Mouse (Mus musculus) heart, postnatal 0 days (tissue): ENCODE data around the gene 1600012H06Rik. TPM values are rescaled to one million over a fixed set of nuclear protein-coding genes. Genes with fewer than 3 reads are reported as not detected.
A peak's percentile ranks its signal among the peaks of the same experiment; 100 is the strongest.
"Not testable (repeated sequence)": the region's sequence is repeated elsewhere in the genome, so short reads cannot be mapped to it uniquely, and the experiment has no call there.

Experiments used
- ATAC-seq: fragments of 200-750 bp; cut with Nextera tagmentation; 2 replicates; pipeline ENCODE4 v1.8.0; 2017; ENCODE audit warnings: low read depth, moderate number of reproducible peaks, moderate library complexity; ENCODE audit not compliant: insufficient read depth
- DNase-seq: peaks from one replicate; pipeline ENCODE4 v3.0.0-alpha.2; 2016; ENCODE audit warnings: low spot score
- H3K27ac ChIP-seq: fragments of 300-500 bp; sonication (generic); 2 replicates; pipeline ENCODE4 v1.5.1; 2014; ENCODE audit warnings: low read depth, mild to moderate bottlenecking
- H3K27me3 ChIP-seq: fragments of 300-500 bp; sonication (generic); 2 replicates; pipeline ENCODE4 v1.6.1; 2014; ENCODE audit warnings: low read length, mixed read lengths; ENCODE audit not compliant: control insufficient read depth, insufficient read depth
- H3K36me3 ChIP-seq: fragments of 300-500 bp; sonication (generic); replicated peaks from 2 replicates; pipeline ENCODE4 v1.6.1; 2014; ENCODE audit warnings: low read length, mixed read lengths; ENCODE audit not compliant: control insufficient read depth, insufficient read depth
- H3K4me1 ChIP-seq: fragments of 300-500 bp; sonication (generic); 2 replicates; pipeline ENCODE4 v1.6.1; 2014; ENCODE audit warnings: antibody characterized with exemption; ENCODE audit not compliant: control insufficient read depth, insufficient read depth
- H3K4me2 ChIP-seq: fragments of 300-500 bp; sonication (generic); 2 replicates; pipeline ENCODE4 v1.6.1; 2014; ENCODE audit warnings: low read depth, mild to moderate bottlenecking, low read length, moderate library complexity
- H3K4me3 ChIP-seq: fragments of 300-500 bp; sonication (generic); 2 replicates; pipeline ENCODE4 v1.5.1; 2014; ENCODE audit warnings: low read depth, low read length
- H3K9ac ChIP-seq: fragments of 300-500 bp; sonication (generic); replicated peaks from 2 replicates; pipeline ENCODE4 v1.6.1; 2014; ENCODE audit warnings: low read depth, low read length, mixed read lengths
- H3K9me3 ChIP-seq: fragments of 300-500 bp; sonication (generic); replicated peaks from 2 replicates; pipeline ENCODE4 v1.6.1; 2016; ENCODE audit warnings: low read length; ENCODE audit not compliant: control insufficient read depth
- CTCF ChIP-seq: IDR thresholded peaks from 2 replicates; pipeline ENCODE4 v1.5.1; 2016; ENCODE audit warnings: antibody characterized with exemption, control low read depth, low read depth
- EP300 ChIP-seq: IDR thresholded peaks from 2 replicates; pipeline ENCODE4 v1.6.1; 2016; ENCODE audit warnings: antibody characterized with exemption, low read depth
- WGBS: fragments of 180-500 bp; shearing (Covaris S2); extraction: QIAGEN DNeasy Blood & Tissue Kit; methylation state at CpG from one replicate; pipeline ENCODE4 v1.1.7; 2014; 5-methylcytosine and 5-hydroxymethylcytosine counted together
- polyA plus RNA-seq: library from polyadenylated mRNA; unstranded; fragments of >200 nt; fragmentation: Nextera tagmentation; extraction: Ambion mirVana; gene quantifications from 2 replicates; pipeline ENCODE4 v1.2.1, GENCODE M21; 2015
- total RNA-seq: library from RNA; depleted of rRNA; stranded (reverse); fragments of >200 nt; gene quantifications from 2 replicates; pipeline ENCODE4 v1.2.3, GENCODE M21; 2014; ENCODE audit warnings: low replicate concordance

The 1600012H06Rik gene
- total and polyA plus RNA-seq, 2 experiments from 2014 or later = 15.7 to 23.4 TPM

DNA sequence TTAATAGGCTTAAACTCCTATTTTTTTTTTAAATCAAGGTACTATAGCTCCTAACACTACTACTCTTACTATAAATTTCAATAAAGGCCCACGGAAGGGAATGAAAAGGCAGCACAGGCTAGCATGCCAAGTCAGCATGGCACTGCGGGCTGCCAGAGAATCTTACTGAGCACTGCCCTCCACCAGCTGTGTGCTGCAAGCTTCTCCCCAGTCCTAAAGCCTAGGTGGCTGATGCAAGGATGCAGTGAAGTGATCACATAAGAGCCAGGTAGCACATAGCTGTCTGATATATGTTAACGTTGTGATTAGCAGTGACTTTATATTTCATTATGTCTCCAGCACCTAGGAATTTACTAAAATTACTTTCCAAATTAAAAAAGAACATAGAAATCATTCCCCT, 17.0 kb downstream of the 1600012H06Rik start:
- no peak for DNase-seq
- H3K36me3 ChIP-seq = peaks cover 8% of the 10 kb centered on the region; the same call in 1 of the 2 replicates
- no peak for TF ChIP-seq EP300
- TF ChIP-seq CTCF = no peak
- H3K4me2 ChIP-seq = peak overlapping the region; percentile 77
- no peaks in the 10 kb centered on the region for H3K9me3 ChIP-seq
- no peak for ATAC-seq
- H3K4me3 ChIP-seq = peak overlapping the region; percentile 18; the same call in 1 of the 2 replicates
- peak overlapping the region; percentile 34; the same call in 1 of the 2 replicates for H3K9ac ChIP-seq
- H3K27ac ChIP-seq = no peak overlapping the region
- WGBS = 23% methylated on average over 3 of the region's 3 CpGs
- H3K4me1 ChIP-seq = peaks cover 6% of the 10 kb centered on the region; the same call in 1 of the 2 replicates
- H3K27me3 ChIP-seq = no peaks in the 10 kb centered on the region

DNA sequence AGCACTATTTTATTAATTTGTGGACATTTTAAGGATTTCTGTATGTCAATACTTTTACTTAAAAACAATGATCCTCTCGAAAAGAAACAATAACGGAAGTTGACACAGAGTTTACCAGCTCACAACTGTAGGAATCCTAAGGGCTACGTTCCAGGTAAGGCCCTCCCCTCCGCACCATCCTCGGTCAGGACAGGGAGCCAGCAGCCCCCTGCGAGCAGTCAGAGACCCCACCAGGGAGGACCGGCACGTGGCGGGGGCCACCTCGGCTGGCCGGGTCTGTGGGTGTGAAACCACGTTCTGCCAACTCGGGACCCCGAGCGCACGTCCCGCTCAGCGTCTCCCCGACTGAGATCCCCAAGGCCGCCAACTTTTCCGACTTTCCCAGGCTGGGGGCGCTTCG, 17.5 kb downstream of the 1600012H06Rik start:
- ATAC-seq (peak; percentile 18), DNase-seq (no peak)
- TF ChIP-seq CTCF (no peak), EP300 (no peak)
- Histone ChIP-seq H3K9ac (peak overlapping the region; percentile 61), H3K4me3 (peak overlapping the region; percentile 65), H3K27ac (peak overlapping the region; percentile 83), H3K4me1 (peaks cover 6% of the 10 kb centered on the region; the same call in 1 of the 2 replicates), H3K9me3 (no peaks in the 10 kb centered on the region), H3K4me2 (peak overlapping the region; percentile 77), H3K27me3 (no peaks in the 10 kb centered on the region), H3K36me3 (peaks cover 8% of the 10 kb centered on the region; the same call in 1 of the 2 replicates)
- under 1% methylated on average over 19 of the region's 23 CpGs for WGBS

DNA sequence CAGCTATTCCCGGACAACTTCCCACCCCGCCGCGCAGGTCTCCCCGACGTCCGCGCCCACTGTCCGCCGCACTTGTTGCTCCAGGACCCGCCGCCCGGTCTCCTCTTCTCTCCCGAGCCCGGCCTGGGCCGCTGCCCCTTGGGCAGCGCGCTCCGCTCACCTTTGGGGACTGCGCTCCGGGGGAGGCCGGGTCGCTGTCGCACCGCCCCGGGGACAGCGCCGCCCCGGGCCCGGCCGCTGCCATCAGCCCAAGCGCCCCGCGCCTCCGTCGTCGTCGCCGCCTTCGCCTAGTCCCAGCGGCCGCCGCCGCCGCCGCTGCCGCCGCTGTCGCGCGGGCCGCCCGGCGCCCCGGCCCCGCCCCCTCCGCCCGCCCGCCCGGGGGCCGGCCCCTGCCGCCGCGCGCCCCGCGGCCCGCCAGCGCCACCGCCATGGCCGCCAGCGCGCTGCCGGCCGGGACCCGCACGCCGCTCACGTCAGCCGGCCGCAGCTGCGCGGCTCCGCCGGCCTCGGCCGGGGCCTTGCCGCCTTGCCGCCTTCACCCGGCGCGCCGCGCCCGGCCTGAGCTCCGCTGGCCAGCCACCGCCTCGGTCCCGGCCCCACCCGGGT, 18.1 kb downstream of the 1600012H06Rik start, which contains the start of gene Phf10:
TSS of gene Phf10 (minus strand) at position 323 of the 606 bp plus-strand sequence.
- Histone ChIP-seq H3K4me2 (peak within 1 kb of the TSS; percentile 77), H3K27ac (peak within 1 kb of the TSS; percentile 83), H3K9ac (peak within 1 kb of the TSS; percentile 61), H3K4me3 (peak within 1 kb of the TSS; percentile 65)
- not testable (repeated sequence) for DNase-seq, H3K4me1 ChIP-seq, H3K36me3 ChIP-seq, H3K27me3 ChIP-seq, H3K9me3 ChIP-seq
- whole genome bisulfite sequencing = under 1% methylated on average over 26 of the region's 100 CpGs
- ATAC-seq = peak; percentile 86

DNA sequence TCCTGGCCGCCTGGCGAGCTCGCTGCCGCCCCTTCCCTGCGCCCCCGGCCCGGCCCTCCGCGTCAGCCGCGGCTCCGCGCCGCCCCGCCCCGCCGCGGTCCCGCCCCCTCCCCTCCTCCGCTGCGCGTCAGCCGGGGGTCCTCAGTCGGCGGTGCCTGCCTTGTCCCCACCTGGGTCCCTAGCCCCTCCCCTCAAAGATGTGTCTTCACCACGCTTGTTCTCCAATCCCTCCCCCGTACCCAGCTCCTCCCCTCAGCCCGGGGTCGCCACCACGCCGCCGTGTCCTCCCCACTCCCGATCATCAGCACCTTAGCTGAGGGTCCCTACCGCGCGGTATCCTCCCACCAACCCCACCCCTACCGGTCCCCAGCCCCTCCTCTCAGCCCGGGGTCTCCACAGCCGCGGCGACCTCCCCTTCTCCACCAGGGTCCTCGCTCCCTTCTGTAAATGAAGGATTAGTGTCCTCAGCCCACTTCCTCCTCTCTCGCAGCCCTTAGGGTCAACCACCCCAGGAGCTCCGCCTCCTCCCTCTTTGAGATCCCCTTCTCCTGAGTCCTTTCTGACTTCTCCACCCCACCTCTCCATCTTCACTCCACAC, 18.7 kb downstream of the 1600012H06Rik start:
- no CpG with 5 or more reads among the region's 44 CpGs for WGBS
- H3K27ac ChIP-seq, H3K4me2 ChIP-seq, H3K27me3 ChIP-seq, H3K4me1 ChIP-seq, H3K9me3 ChIP-seq, DNase-seq, H3K4me3 ChIP-seq, H3K9ac ChIP-seq, H3K36me3 ChIP-seq: not testable (repeated sequence)
- peak; percentile 77 for ATAC-seq

DNA sequence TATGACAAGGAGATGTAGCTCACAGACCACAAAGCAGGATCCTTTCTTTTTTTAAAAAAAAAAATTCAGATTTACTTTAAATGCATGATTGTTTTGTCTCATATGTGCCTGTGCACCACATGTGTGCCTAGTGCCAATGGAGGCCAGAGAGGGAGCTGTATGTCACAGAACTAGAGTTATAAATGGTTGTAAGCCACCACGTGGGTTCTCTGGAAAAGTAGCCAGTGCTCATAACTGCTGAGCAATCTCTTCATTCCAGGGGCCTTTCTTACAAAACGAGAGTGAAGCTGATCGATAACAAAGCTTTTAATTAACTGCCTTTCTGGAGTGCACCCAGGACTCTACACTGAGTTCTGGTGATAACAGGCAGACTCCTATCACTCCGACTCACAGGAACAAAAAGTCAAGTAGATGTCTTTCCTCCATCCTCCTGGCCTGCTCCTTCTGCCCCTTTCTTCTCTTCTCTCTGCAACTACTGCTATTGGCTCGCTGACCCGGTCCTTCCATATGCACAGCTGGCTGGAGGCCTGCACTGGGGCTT, 25.5 kb downstream of the 1600012H06Rik start:
- not testable (repeated sequence) for H3K27ac ChIP-seq, H3K9me3 ChIP-seq, H3K4me1 ChIP-seq, H3K4me2 ChIP-seq, ATAC-seq, H3K4me3 ChIP-seq, DNase-seq, H3K27me3 ChIP-seq, H3K36me3 ChIP-seq, H3K9ac ChIP-seq
- WGBS = no CpG with 5 or more reads among the region's 6 CpGs

DNA sequence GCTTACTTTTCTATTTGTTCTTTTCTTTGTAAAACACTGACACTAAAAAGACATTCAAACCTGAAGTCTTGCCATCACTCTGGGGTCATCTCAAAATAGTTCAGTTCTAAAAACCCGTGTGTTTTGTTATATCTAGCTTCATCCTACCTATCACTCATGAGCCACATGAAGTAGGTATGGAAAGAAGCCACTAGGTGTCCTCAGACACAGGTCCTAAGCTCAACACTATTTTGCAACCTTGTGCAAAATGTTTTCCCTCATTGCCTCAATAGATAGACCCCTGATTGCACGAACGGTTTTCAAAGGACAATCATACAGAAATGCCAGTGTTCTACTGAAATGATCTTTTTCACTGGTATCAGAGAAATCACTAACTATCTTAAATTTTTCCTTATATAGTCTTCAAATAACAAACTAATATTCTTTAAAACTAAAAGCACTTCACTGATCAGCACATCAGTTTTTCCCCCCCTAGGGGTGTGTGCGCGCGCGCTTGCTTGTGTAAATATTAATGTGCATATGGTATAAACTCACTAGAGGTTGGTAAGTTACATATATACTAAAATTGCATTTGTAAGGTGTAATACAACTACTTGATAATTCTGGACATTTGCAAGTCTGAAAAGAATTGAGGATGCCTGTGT, 34.9 kb downstream of the 1600012H06Rik start:
- not testable (repeated sequence) for H3K36me3 ChIP-seq, H3K9ac ChIP-seq, H3K4me3 ChIP-seq, H3K27ac ChIP-seq, H3K27me3 ChIP-seq, DNase-seq, H3K4me1 ChIP-seq, H3K9me3 ChIP-seq, H3K4me2 ChIP-seq
- ATAC-seq = peak; percentile 18; the same call in 1 of the 2 replicates
- WGBS = 3% methylated on average over 4 of the region's 7 CpGs

DNA sequence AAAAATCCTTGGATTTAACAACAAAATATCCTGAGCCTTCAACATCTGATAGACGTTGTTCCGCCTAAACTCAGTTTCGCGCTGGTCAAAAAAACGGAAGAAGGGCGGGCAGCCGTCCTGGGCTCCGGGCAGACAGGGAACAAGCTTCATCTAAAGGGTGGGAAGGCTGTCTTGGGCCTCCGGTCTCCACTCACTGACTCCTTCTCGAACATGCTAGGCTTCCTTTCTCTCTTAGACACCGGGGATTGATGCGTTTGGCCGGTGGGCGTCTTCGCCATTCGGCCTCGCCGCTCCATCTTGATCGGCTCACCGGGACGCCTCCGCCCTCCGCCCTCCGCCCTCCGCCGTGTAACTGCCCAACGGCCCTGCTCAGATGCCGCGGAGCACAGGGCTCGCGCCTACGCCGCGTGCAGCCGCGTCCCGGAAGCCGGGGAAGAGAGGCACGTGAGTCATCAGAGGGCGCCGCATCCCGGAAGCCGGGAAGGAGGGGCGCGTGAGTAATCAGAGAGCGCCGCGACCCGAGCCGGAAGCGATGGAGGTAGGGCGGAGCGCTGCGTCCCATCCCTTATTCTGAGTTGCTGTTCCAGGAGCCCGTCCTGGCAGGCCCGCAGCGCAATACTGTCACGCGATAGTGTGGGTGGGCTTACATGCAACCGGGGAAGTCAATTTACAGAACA, 35.5 kb downstream of the 1600012H06Rik start, which contains the start of the genes 9030025P20Rik and Gm3417:
TSS of gene 9030025P20Rik (plus strand) at position 107 of the 677 bp plus-strand sequence.
TSS of gene Gm3417 (minus strand) at position 429 of the 677 bp plus-strand sequence.
- H3K4me2 ChIP-seq, H3K27me3 ChIP-seq, H3K4me1 ChIP-seq, H3K27ac ChIP-seq, H3K36me3 ChIP-seq, H3K9me3 ChIP-seq, H3K9ac ChIP-seq, H3K4me3 ChIP-seq, DNase-seq: not testable (repeated sequence)
- no CpG with 5 or more reads among the region's 60 CpGs for whole genome bisulfite sequencing
- ATAC-seq = peak; percentile 98
